Comparison of ENCODE assay signal across 19 mouse cellular contexts in the genomic region with DNA sequence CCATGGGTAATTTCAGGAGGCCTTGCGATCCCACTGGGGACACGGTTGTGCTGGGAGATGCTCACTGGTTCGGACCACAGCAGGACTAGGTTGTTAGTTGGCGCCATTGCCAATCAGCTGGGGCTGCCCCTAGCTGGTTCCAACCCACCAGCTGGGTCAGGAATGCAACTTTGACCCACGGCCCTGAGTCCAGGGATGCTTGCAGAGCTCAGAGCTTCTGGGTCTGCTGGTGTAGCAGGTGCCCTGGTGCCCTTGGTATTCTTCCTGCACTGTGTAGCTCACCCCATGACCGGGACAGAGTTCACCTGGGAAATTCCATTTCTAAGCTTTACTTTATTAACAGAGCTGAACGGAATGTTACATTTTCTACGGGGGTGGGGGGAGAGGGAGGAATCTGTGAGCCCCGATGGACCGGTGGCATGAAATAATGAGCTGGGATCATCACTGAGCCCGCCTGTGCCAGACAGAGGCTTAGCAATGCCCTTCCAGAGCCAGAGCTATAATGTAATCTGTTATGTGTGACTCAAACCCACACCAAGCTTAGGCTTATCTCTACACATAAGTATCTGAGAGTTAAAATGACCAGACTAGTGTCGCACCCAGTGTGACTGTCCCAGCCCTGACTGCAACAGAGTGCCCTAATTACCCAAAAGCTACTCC.
DNase-seq lines count a peak whose midpoint lies in the region; ATAC-seq and TF ChIP-seq lines count a peak whose summit lies in the region.
"Had no signal": no experiment of that assay in that cellular context is flagged by ENCODE, and none has a peak within 500 bp of the region (broad histone marks: within the 10 kb centered on the region; RNA-seq: fewer than 3 reads in every experiment).

No protein-coding gene starts in this region.

- TF ChIP-seq POLR2A in kidney, adult 2 months (IDR thresholded peaks at IDR 0.05; ENCODE audit: low read depth, low read length) = no peak

- peak; percentile 52 for ATAC-seq in intestine, embryonic 15.5 days
- ATAC-seq in intestine, postnatal 0 days = no peak
- peak; percentile 93 for ATAC-seq in kidney, embryonic 16.5 days (ENCODE audit: low FRiP score, low TSS enrichment)
- 0 out of 2 replicates have a peak, but pooled peaks have one; percentile 14 for ATAC-seq in midbrain, embryonic 14.5 days (ENCODE audit: low FRiP score, low TSS enrichment)
- ATAC-seq: forebrain, embryonic 14.5 days; liver, embryonic 12.5 days had no signal

- peak; percentile 95 for DNase-seq in kidney, adult 2 months
- no peak for DNase-seq in midbrain, embryonic 14.5 days
- DNase-seq in heart, postnatal 10 days = no peak
- DNase-seq in Muller cell, postnatal 12 days (ENCODE audit: inconsistent ontology term) = no peak
- DNase-seq: cerebellum, postnatal 10 days; embryo, embryonic 11 days; gastrocnemius, adult 2 months; heart, adult 11 months; left cerebral cortex, postnatal 4 days; lung, embryonic 14.5 days; right cerebral cortex, postnatal 14 days had no signal

- H3K9me3 ChIP-seq in intestine, embryonic 15.5 days = no peaks in the 10 kb centered on the region
- no peaks in the 10 kb centered on the region for H3K9me3 ChIP-seq in intestine, postnatal 0 days (ENCODE audit: control insufficient read depth)
- no peaks in the 10 kb centered on the region for H3K9me3 ChIP-seq in kidney, embryonic 16.5 days (ENCODE audit: low read length)
- no peaks in the 10 kb centered on the region for H3K9me3 ChIP-seq in midbrain, embryonic 14.5 days (ENCODE audit: control insufficient read depth, low read length)
- H3K9me3 ChIP-seq: liver, embryonic 12.5 days; stomach, embryonic 15.5 days had no signal

- intact Hi-C loops in heart, postnatal 10 days (cut with DNase I) = no loop called here

- no peak overlapping the region for H3K27ac ChIP-seq in intestine, embryonic 15.5 days
- H3K27ac ChIP-seq in intestine, postnatal 0 days (ENCODE audit: low read depth, low read length) = no peak overlapping the region
- H3K27ac ChIP-seq in kidney, adult 2 months (ENCODE audit: insufficient read depth, low read depth, low read length) = peak overlapping the region; percentile 92
- H3K27ac ChIP-seq in kidney, embryonic 16.5 days (ENCODE audit: low read length) = no peak overlapping the region
- no peak overlapping the region for H3K27ac ChIP-seq in midbrain, embryonic 14.5 days (replicated peaks; ENCODE audit: low read depth, low read length)
- H3K27ac ChIP-seq: gastrocnemius, adult 2 months; layer of hippocampus, adult 2 months; liver, embryonic 12.5 days; macrophage; stomach, embryonic 15.5 days had no signal

- no peak overlapping the region for H3K4me3 ChIP-seq in intestine, embryonic 15.5 days (replicated peaks)
- no peak overlapping the region for H3K4me3 ChIP-seq in intestine, postnatal 0 days (ENCODE audit: low read depth, low read length)
- H3K4me3 ChIP-seq in kidney, adult 2 months (ENCODE audit: insufficient read depth, low read depth, low read length) = no peak overlapping the region
- no peak overlapping the region for H3K4me3 ChIP-seq in kidney, embryonic 16.5 days (ENCODE audit: low read length)
- no peak overlapping the region for H3K4me3 ChIP-seq in midbrain, embryonic 14.5 days (replicated peaks; ENCODE audit: low read depth, low read length)
- H3K4me3 ChIP-seq: gastrocnemius, adult 2 months; layer of hippocampus, adult 2 months; liver, embryonic 12.5 days; stomach, embryonic 15.5 days had no signal

- no peaks in the 10 kb centered on the region for H3K27me3 ChIP-seq in intestine, embryonic 15.5 days (replicated peaks)
- H3K27me3 ChIP-seq in intestine, postnatal 0 days (replicated peaks; ENCODE audit: control insufficient read depth, insufficient read depth, low read length) = no peaks in the 10 kb centered on the region
- no peaks in the 10 kb centered on the region for H3K27me3 ChIP-seq in kidney, adult 2 months (replicated peaks; ENCODE audit: control insufficient read depth, insufficient read depth, low read length)
- H3K27me3 ChIP-seq in kidney, embryonic 16.5 days (ENCODE audit: insufficient read depth, low read length) = peaks cover 45% of the 10 kb centered on the region
- no peaks in the 10 kb centered on the region for H3K27me3 ChIP-seq in midbrain, embryonic 14.5 days (ENCODE audit: control insufficient read depth, insufficient read depth, low read length)
- H3K27me3 ChIP-seq: stomach, embryonic 15.5 days had no signal

- H3K36me3 ChIP-seq in intestine, embryonic 15.5 days = no peaks in the 10 kb centered on the region
- H3K36me3 ChIP-seq in intestine, postnatal 0 days (ENCODE audit: control insufficient read depth, insufficient read depth) = no peaks in the 10 kb centered on the region
- no peaks in the 10 kb centered on the region for H3K36me3 ChIP-seq in kidney, adult 2 months (ENCODE audit: control insufficient read depth, insufficient read depth, low read length)
- H3K36me3 ChIP-seq in kidney, embryonic 16.5 days (ENCODE audit: insufficient read depth, low read length) = no peaks in the 10 kb centered on the region
- H3K36me3 ChIP-seq in midbrain, embryonic 14.5 days (ENCODE audit: control insufficient read depth, insufficient read depth, low read length) = no peaks in the 10 kb centered on the region
- H3K36me3 ChIP-seq: liver, embryonic 12.5 days; stomach, embryonic 15.5 days had no signal

- H3K4me2 ChIP-seq in intestine, embryonic 15.5 days (replicated peaks) = no peak overlapping the region
- no peak overlapping the region for H3K4me2 ChIP-seq in intestine, postnatal 0 days (replicated peaks; ENCODE audit: low read depth)
- no peak overlapping the region for H3K4me2 ChIP-seq in kidney, embryonic 16.5 days (replicated peaks; ENCODE audit: low read depth, low read length)
- H3K4me2 ChIP-seq in midbrain, embryonic 14.5 days (ENCODE audit: low read length) = no peak overlapping the region
- H3K4me2 ChIP-seq: liver, embryonic 12.5 days; lung, embryonic 14.5 days; stomach, embryonic 15.5 days had no signal

- no peak overlapping the region for H3K9ac ChIP-seq in intestine, embryonic 15.5 days
- H3K9ac ChIP-seq in intestine, postnatal 0 days (ENCODE audit: low read depth, low read length) = no peak overlapping the region
- H3K9ac ChIP-seq in kidney, embryonic 16.5 days (replicated peaks; ENCODE audit: low read length) = no peak overlapping the region
- no peak overlapping the region for H3K9ac ChIP-seq in midbrain, embryonic 14.5 days (replicated peaks; ENCODE audit: low read length)
- H3K9ac ChIP-seq: liver, embryonic 12.5 days; lung, embryonic 14.5 days; stomach, embryonic 15.5 days had no signal

- WGBS in intestine, embryonic 15.5 days = 75% methylated on average over 12 of the region's 12 CpGs
- WGBS in intestine, postnatal 0 days = 72% methylated on average over 12 of the region's 12 CpGs
- 44% methylated on average over 12 of the region's 12 CpGs for WGBS in kidney, adult 2 months
- 83% methylated on average over 12 of the region's 12 CpGs for WGBS in kidney, embryonic 16.5 days
- WGBS in midbrain, embryonic 14.5 days = 70% methylated on average over 12 of the region's 12 CpGs

- no peaks in the 10 kb centered on the region for H3K4me1 ChIP-seq in intestine, embryonic 15.5 days (replicated peaks)
- H3K4me1 ChIP-seq in intestine, postnatal 0 days (replicated peaks; ENCODE audit: control insufficient read depth, insufficient read depth, low read length) = no peaks in the 10 kb centered on the region
- peaks cover 13% of the 10 kb centered on the region for H3K4me1 ChIP-seq in kidney, adult 2 months (ENCODE audit: control insufficient read depth, insufficient read depth, low read length)
- no peaks in the 10 kb centered on the region for H3K4me1 ChIP-seq in kidney, embryonic 16.5 days (ENCODE audit: insufficient read depth, low read length)
- 0 out of 2 replicates have a peak, but pooled peaks cover 2% of the 10 kb centered on the region for H3K4me1 ChIP-seq in midbrain, embryonic 14.5 days (ENCODE audit: control insufficient read depth, insufficient read depth, low read length)
- H3K4me1 ChIP-seq: liver, embryonic 12.5 days; stomach, embryonic 15.5 days had no signal

- TF ChIP-seq CTCF in intestine, postnatal 0 days (IDR thresholded peaks at IDR 0.05; ENCODE audit: low read depth) = no peak
- no peak for TF ChIP-seq CTCF in kidney, adult 2 months (conservative IDR thresholded peaks at IDR 0.05; ENCODE audit: insufficient read depth, insufficient read length, low read depth, low read length)
